Mouse (Mus musculus) left cerebral cortex, postnatal 25 days (tissue): ENCODE data around the gene Pip4p1. TPM values are rescaled to one million over a fixed set of nuclear protein-coding genes. Genes with fewer than 3 reads are reported as not detected.
"Not testable (repeated sequence)": the region's sequence is repeated elsewhere in the genome, so short reads cannot be mapped to it uniquely, and the experiment has no call there.

Experiments used
- DNase-seq, 2 experiments: peaks; one replicate each; pipeline ENCODE4 v3.0.0; 2022; ENCODE audit warnings: low spot score in 2 of 2, mixed read lengths in 1 of 2
- intact Hi-C: fragments of 180-260 bp; cut with DNase I; formaldehyde crosslinking; loops from one replicate; pipeline ENCODE4 v1.15.1; 2025
- total RNA-seq, 2 experiments: library from RNA; stranded (reverse); gene quantifications; 2 replicates each; pipeline ENCODE4 v1.2.3; 2021

Gene Pip4p1
- total RNA-seq = 100 to 1,000 TPM in 1 of 2 experiments, 10 to 100 TPM in 1; 97.5 to 102 TPM

GRCm38 (mm10) chr14:50930754-50931492, at the start of gene Pip4p1, which contains the start of gene Pnp:
Gene Pip4p1 (minus strand): TSS chr14:50930856.
Gene Pnp (plus strand): TSS chr14:50931082.
- peak; percentile 99 to 100 for DNase-seq
- intact Hi-C loops = loop anchor here (5.0 to 10.0 kb wide), 2 partner anchors 124 to 964 kb away; partner anchors contain the start of genes Ccnb1ip1, Parp2 and Slc39a2

- intact Hi-C loops = no loop called here
- DNase-seq = no peak
Observed at GRCm38 (mm10) chr14:50979631-50980030, 49.0 kb upstream of the Pip4p1 start.

GRCm38 (mm10) chr14:50978451-50978850, 47.8 kb upstream of the Pip4p1 start:
- DNase-seq, intact Hi-C loops: not testable (repeated sequence)

GRCm38 (mm10) chr14:50976674-50977073, 46.0 kb upstream of the Pip4p1 start:
- peak in 1 of 2 experiments; percentile 13 for DNase-seq
- intact Hi-C loops = loop anchor here (2.0 kb wide), 1 partner anchor 86 kb away; no protein-coding TSS in a partner anchor

GRCm38 (mm10) chr14:50975001-50975400, 44.3 kb upstream of the Pip4p1 start:
- intact Hi-C loops = no loop called here
- no peak for DNase-seq

- no peak for DNase-seq
- intact Hi-C loops = no loop called here
Observed at GRCm38 (mm10) chr14:50973700-50974099, 43.0 kb upstream of the Pip4p1 start.

GRCm38 (mm10) chr14:50973054-50973453, 42.4 kb upstream of the Pip4p1 start:
- DNase-seq, intact Hi-C loops: not testable (repeated sequence)

GRCm38 (mm10) chr14:50970822-50971221, 40.2 kb upstream of the Pip4p1 start:
- intact Hi-C loops = no loop called here

GRCm38 (mm10) chr14:50969558-50970544, 39.2 kb upstream of the Pip4p1 start:
- peak; percentile 20 to 74 for DNase-seq
- intact Hi-C loops = no loop called here

More at GRCm38 (mm10) chr14:50970822-50971221, 40.2 kb upstream of the Pip4p1 start:
- DNase-seq = no peak

- intact Hi-C loops = no loop called here
- no peak for DNase-seq
Observed at GRCm38 (mm10) chr14:50969041-50969440, 38.4 kb upstream of the Pip4p1 start.

- DNase-seq = no peak
- intact Hi-C loops = no loop called here
Observed at GRCm38 (mm10) chr14:50968216-50968980, 37.7 kb upstream of the Pip4p1 start.

GRCm38 (mm10) chr14:50958289-50958995, 27.8 kb upstream of the Pip4p1 start:
- DNase-seq, intact Hi-C loops: not testable (repeated sequence)

- DNase-seq, intact Hi-C loops: not testable (repeated sequence)
Observed at GRCm38 (mm10) chr14:50957146-50957545, 26.5 kb upstream of the Pip4p1 start.

GRCm38 (mm10) chr14:50956724-50957123, 26.1 kb upstream of the Pip4p1 start:
- DNase-seq, intact Hi-C loops: not testable (repeated sequence)

GRCm38 (mm10) chr14:50955942-50956508, 25.4 kb upstream of the Pip4p1 start, which contains the start of gene Pnp2:
Gene Pnp2 (plus strand): TSS chr14:50955992.
- intact Hi-C loops = not testable (repeated sequence)
- DNase-seq = peak; percentile 41 to 46

GRCm38 (mm10) chr14:50955487-50955886, 24.8 kb upstream of the Pip4p1 start:
- intact Hi-C loops = no loop called here
- DNase-seq = no peak

GRCm38 (mm10) chr14:50945526-50945925, 14.9 kb upstream of the Pip4p1 start:
- DNase-seq, intact Hi-C loops: not testable (repeated sequence)

- intact Hi-C loops, DNase-seq: not testable (repeated sequence)
Observed at GRCm38 (mm10) chr14:50945081-50945480, 14.4 kb upstream of the Pip4p1 start.
